Mouse (Mus musculus) liver, embryonic 16.5 days (tissue): ENCODE results near the gene Wfdc9. TPM values are rescaled to one million over a fixed set of nuclear protein-coding genes. Genes with fewer than 3 reads are reported as not detected.
"Not testable (repeated sequence)": the region's sequence is repeated elsewhere in the genome, so short reads cannot be mapped to it uniquely, and the experiment has no call there.

Experiments
- ATAC-seq: fragments of 200-750 bp; cut with Nextera tagmentation; 2 replicates; pipeline ENCODE4 v1.8.0; 2017; ENCODE audit warnings: low read depth, mild to moderate bottlenecking, moderate number of reproducible peaks, moderate library complexity
- H3K27ac ChIP-seq: fragments of 300-500 bp; sonication (generic); 2 replicates; pipeline ENCODE4 v1.5.1; 2014; ENCODE audit warnings: mild to moderate bottlenecking, low read length
- H3K27me3 ChIP-seq: fragments of 300-500 bp; sonication (generic); 2 replicates; pipeline ENCODE4 v1.6.1; 2014; ENCODE audit warnings: low read depth, low read length, mixed read lengths; ENCODE audit not compliant: control insufficient read depth, insufficient read depth
- H3K36me3 ChIP-seq: fragments of 300-500 bp; sonication (generic); 2 replicates; pipeline ENCODE4 v1.6.1; 2014; ENCODE audit warnings: mild to moderate bottlenecking; ENCODE audit not compliant: control insufficient read depth, insufficient read depth
- H3K4me1 ChIP-seq: fragments of 300-500 bp; sonication (generic); 2 replicates; pipeline ENCODE4 v1.6.1; 2014; ENCODE audit warnings: low read depth, low read length, mixed read lengths; ENCODE audit not compliant: control insufficient read depth
- H3K4me2 ChIP-seq: fragments of 300-500 bp; sonication (generic); 2 replicates; pipeline ENCODE4 v1.6.1; 2014; ENCODE audit warnings: low read depth, low read length, mixed read lengths
- H3K4me3 ChIP-seq: fragments of 300-500 bp; sonication (generic); 2 replicates; pipeline ENCODE4 v1.5.1; 2014; ENCODE audit warnings: low read depth, mild to moderate bottlenecking, low read length
- H3K9ac ChIP-seq: fragments of 300-500 bp; sonication (generic); 2 replicates; pipeline ENCODE4 v1.6.1; 2014; ENCODE audit warnings: low read depth, low read length
- H3K9me3 ChIP-seq: fragments of 300-500 bp; sonication (generic); replicated peaks from 2 replicates; pipeline ENCODE4 v1.6.1; 2016; ENCODE audit warnings: low read length; ENCODE audit not compliant: control insufficient read depth
- WGBS: fragments of 180-500 bp; shearing (Covaris S2); extraction: QIAGEN DNeasy Blood & Tissue Kit; methylation state at CpG from one replicate; pipeline ENCODE4 v1.1.7; 2014; ENCODE audit not compliant: insufficient replicate concordance; 5-methylcytosine and 5-hydroxymethylcytosine counted together
- polyA plus RNA-seq: library from polyadenylated mRNA; unstranded; fragments of >200 nt; fragmentation: Nextera tagmentation; extraction: Ambion mirVana; gene quantifications from 2 replicates; pipeline ENCODE4 v1.2.1, GENCODE M21; 2015

Wfdc9 gene
- polyA plus RNA-seq, 1 experiment from 2014 or later: not detected

- 64% methylated on average over 13 of the region's 13 CpGs for WGBS
- Histone ChIP-seq H3K9me3 (no peaks in the 10 kb centered on the region), H3K4me3 (no peak overlapping the region), H3K27me3 (no peaks in the 10 kb centered on the region), H3K9ac (no peak overlapping the region), H3K27ac (no peak overlapping the region), H3K36me3 (no peaks in the 10 kb centered on the region), H3K4me1 (no peaks in the 10 kb centered on the region), H3K4me2 (no peak overlapping the region)
- no peak for ATAC-seq
Observed at GRCm38 (mm10) chr2:164641881-164642673, 14.3 kb downstream of the Wfdc9 start.

- Histone ChIP-seq H3K27me3 (no peaks in the 10 kb centered on the region), H3K36me3 (no peaks in the 10 kb centered on the region), H3K27ac (no peak overlapping the region), H3K4me1 (no peaks in the 10 kb centered on the region), H3K9ac (no peak overlapping the region), H3K4me3 (no peak overlapping the region), H3K4me2 (no peak overlapping the region), H3K9me3 (no peaks in the 10 kb centered on the region)
- 23% methylated on average over 7 of the region's 7 CpGs for WGBS
- ATAC-seq: no peak
Observed at GRCm38 (mm10) chr2:164641129-164641528, 15.3 kb downstream of the Wfdc9 start.

GRCm38 (mm10) chr2:164638696-164639095 lies 17.7 kb downstream of the Wfdc9 start, which contains the start of gene Wfdc16:
TSS of gene Wfdc16 (minus strand) at chr2:164638796.
- WGBS: 55% methylated on average over 3 of the region's 3 CpGs
- Histone ChIP-seq H3K27ac (no peak within 1 kb of the TSS), H3K9me3 (no peaks in the 10 kb centered on the region), H3K4me1 (no peaks in the 10 kb centered on the region), H3K36me3 (no peaks in the 10 kb centered on the region), H3K27me3 (no peaks in the 10 kb centered on the region), H3K9ac (no peak within 1 kb of the TSS), H3K4me3 (no peak within 1 kb of the TSS), H3K4me2 (no peak within 1 kb of the TSS)
- no peak for ATAC-seq

- ATAC-seq: no peak
- WGBS: 72% methylated on average over 9 of the region's 9 CpGs
- no peaks in the 10 kb centered on the region for H3K4me1 ChIP-seq
Observed at GRCm38 (mm10) chr2:164635266-164635665, 21.1 kb downstream of the Wfdc9 start.

GRCm38 (mm10) chr2:164621775-164622174 lies 34.6 kb downstream of the Wfdc9 start:
- WGBS: 52% methylated on average over 4 of the region's 4 CpGs
- no peaks in the 10 kb centered on the region for H3K4me1 ChIP-seq

More at GRCm38 (mm10) chr2:164635266-164635665, 21.1 kb downstream of the Wfdc9 start:
- Histone ChIP-seq H3K27me3 (no peaks in the 10 kb centered on the region), H3K4me3 (no peak overlapping the region), H3K9ac (no peak overlapping the region), H3K4me2 (no peak overlapping the region), H3K9me3 (no peaks in the 10 kb centered on the region), H3K27ac (no peak overlapping the region), H3K36me3 (no peaks in the 10 kb centered on the region)

GRCm38 (mm10) chr2:164619050-164619449 lies 37.3 kb downstream of the Wfdc9 start:
- WGBS: 66% methylated on average over 5 of the region's 5 CpGs
- no peak overlapping the region for H3K27ac ChIP-seq
- H3K36me3 ChIP-seq: no peaks in the 10 kb centered on the region
- no peaks in the 10 kb centered on the region for H3K4me1 ChIP-seq
- no peak for ATAC-seq
- H3K4me3 ChIP-seq: no peak overlapping the region
- no peak overlapping the region for H3K4me2 ChIP-seq
- H3K27me3 ChIP-seq: no peaks in the 10 kb centered on the region
- H3K9ac ChIP-seq: no peak overlapping the region
- no peaks in the 10 kb centered on the region for H3K9me3 ChIP-seq

More at GRCm38 (mm10) chr2:164621775-164622174, 34.6 kb downstream of the Wfdc9 start:
- Histone ChIP-seq H3K27me3 (no peaks in the 10 kb centered on the region), H3K9ac (no peak overlapping the region), H3K4me2 (no peak overlapping the region), H3K9me3 (no peaks in the 10 kb centered on the region), H3K4me3 (no peak overlapping the region), H3K27ac (no peak overlapping the region), H3K36me3 (no peaks in the 10 kb centered on the region)
- ATAC-seq: no peak

- Histone ChIP-seq H3K4me3 (no peak overlapping the region), H3K4me2 (no peak overlapping the region), H3K27ac (no peak overlapping the region), H3K27me3 (no peaks in the 10 kb centered on the region), H3K9ac (no peak overlapping the region), H3K9me3 (no peaks in the 10 kb centered on the region), H3K4me1 (no peaks in the 10 kb centered on the region), H3K36me3 (no peaks in the 10 kb centered on the region)
- ATAC-seq: no peak
- 65% methylated on average over 3 of the region's 3 CpGs for WGBS
Observed at GRCm38 (mm10) chr2:164615386-164615785, 41.0 kb downstream of the Wfdc9 start.

- H3K27me3 ChIP-seq, H3K36me3 ChIP-seq, H3K9me3 ChIP-seq, ATAC-seq, H3K4me3 ChIP-seq, H3K4me2 ChIP-seq, H3K4me1 ChIP-seq, H3K27ac ChIP-seq, H3K9ac ChIP-seq: not testable (repeated sequence)
- WGBS: 34% methylated on average over 8 of the region's 8 CpGs
Observed at GRCm38 (mm10) chr2:164613471-164613870, 42.9 kb downstream of the Wfdc9 start, which contains the start of the genes Wfdc6b and Wfdc8. TSS of gene Wfdc6b (plus strand) at chr2:164613522. TSS of gene Wfdc8 (minus strand) at chr2:164613626.

- H3K9ac ChIP-seq: no peak overlapping the region
- no peak overlapping the region for H3K4me2 ChIP-seq
- ATAC-seq: no peak
- no peaks in the 10 kb centered on the region for H3K36me3 ChIP-seq
- H3K4me1 ChIP-seq: no peaks in the 10 kb centered on the region
- no peaks in the 10 kb centered on the region for H3K9me3 ChIP-seq
- H3K27ac ChIP-seq: no peak overlapping the region
- no peak overlapping the region for H3K4me3 ChIP-seq
- no peaks in the 10 kb centered on the region for H3K27me3 ChIP-seq
- 61% methylated on average over 6 of the region's 6 CpGs for WGBS
Observed at GRCm38 (mm10) chr2:164608781-164609180, 47.6 kb downstream of the Wfdc9 start.
